Mouse (Mus musculus): Measurements from ENCODE around the gene Cgnl1. TPM values are rescaled to one million over a fixed set of nuclear protein-coding genes. Genes with fewer than 3 reads are reported as not detected.

Cgnl1 gene
- 23.3 TPM for polyA plus RNA-seq (2014; fragmentation: Illumina TruSeq; extraction: RNeasy Lipid Tissue Mini Kit (QIAGEN cat#74804); ENCODE audit: insufficient read depth, low read depth, low replicate concordance)

DNA sequence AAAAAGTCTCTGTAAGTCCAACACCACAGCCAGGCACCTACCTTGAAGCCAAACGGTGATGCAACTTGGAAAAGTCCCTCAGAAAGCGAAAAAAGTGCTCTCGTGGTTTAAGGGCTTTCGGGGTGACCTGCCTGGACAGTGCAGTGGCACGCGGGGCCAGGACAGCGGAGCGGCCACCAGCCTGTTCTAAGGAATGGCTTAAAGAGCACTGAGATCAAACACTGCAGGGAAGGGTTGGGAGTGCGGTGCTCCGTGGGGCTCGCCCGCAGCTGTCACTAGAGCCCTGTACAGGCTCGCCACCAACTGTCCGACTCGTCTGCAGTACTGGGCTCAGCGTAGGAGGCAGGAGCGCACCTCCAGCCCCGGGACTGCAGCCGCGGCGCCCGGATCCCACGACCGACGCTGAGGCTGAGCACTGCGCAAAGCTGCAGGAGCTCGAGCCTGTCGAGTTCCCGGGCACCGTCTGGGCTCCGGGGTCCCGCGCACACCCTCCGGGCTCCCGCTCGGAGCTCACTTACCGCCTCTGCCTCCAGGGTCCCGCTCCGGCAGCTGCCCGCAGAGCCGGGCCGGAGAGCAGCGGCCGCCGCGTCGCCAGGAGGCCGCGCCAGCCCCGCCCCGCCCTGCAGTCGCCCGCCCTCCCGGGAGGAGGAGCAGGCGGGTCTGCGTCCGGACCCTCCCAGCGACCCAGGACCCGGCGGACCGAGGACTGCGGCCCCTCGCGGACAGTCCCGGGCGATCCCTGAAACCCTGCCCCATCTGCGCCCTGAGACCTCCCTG, at the start of gene Cgnl1:
Gene Cgnl1 (minus strand): TSS at position 612 of the 777 bp plus-strand sequence.

GRCm38 (mm10) chr9:71591938-71592548, 179.4 kb downstream of the Cgnl1 start, which contains the start of gene Myzap:
Myzap (minus strand) TSS chr9:71592360.

Other genes starting within 250 kb of the Cgnl1 start
- 94.1 TPM for gene Myzap, start 179.2 kb downstream of the Cgnl1 start, polyA plus RNA-seq (2014; fragmentation: Illumina TruSeq; extraction: RNeasy Lipid Tissue Mini Kit (QIAGEN cat#74804); ENCODE audit: insufficient read depth, low read depth, low replicate concordance)

Measured in lung, adult 10 weeks (tissue).